Mouse (Mus musculus): Measurements from ENCODE around the gene Gng12.
"Not testable (repeated sequence)": the region's sequence is repeated elsewhere in the genome, so short reads cannot be mapped to it uniquely, and the experiment has no call there.

Gng12 gene

DNA sequence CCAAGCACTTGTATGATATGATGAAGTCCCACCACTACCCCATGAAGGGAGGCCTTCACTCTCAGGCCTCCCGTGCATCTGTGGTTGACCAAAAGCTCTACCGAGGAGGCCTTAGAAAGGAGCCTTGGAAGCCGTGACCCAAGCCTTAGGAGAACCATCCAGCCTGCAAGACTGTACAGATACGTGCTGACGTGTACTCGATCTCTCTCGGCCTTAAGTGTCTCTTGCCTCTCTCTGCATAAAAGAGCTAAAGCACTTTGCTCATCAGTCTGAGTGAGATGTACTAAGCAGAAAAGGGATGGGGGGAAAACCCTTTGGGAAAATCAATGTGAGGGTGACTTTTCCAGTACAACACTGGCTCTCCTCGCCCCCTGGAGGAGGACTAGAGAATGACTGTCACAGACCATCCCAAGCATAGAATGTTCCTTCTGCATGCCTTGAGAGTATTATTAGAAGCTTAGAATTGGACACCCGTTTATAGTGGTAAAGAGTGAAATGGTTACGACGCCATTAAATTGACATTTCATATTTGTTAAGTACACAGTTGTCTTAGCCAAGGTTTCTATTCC is 59.0 kb downstream of the Gng12 start:
- no peak for DNase-seq (ENCODE audit: low read depth, low spot score)

DNA sequence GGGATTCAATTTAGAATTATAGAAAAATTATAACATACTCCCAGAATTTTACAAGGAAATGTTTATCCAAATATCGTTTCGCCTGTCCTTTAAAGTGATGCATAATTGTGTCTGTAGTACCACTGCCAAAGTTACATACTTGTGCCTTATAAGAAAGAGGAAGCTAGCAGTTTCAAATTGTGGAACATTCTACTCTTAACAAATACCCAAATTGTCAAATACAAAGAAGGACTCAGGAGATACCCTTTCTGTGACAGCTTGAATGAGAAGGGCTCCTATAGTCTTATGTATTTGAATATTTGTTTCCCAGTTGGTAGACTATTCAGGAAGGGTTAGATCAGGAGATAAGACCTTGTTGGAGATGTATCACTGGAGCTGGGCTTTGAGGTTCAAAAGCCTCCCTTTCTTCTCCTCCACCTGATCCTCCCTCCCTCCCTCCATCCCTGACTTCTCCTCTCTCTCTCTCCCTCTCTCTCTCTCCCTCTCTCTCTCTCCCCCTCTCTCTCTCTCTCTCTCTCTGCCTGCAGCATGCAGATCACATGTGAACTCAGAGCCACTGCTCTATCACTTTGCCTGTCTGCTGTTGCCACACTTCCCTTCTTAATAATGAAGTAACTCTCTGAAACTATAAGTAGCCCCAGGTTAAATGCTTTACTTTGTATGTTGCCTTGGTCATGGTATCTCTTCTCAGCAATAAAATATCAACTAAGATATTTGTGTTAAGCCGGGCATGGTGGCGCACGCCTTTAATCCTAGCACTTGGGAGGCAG is 62.5 kb downstream of the Gng12 start:
- no peak for DNase-seq (ENCODE audit: low read depth, low spot score)

DNA sequence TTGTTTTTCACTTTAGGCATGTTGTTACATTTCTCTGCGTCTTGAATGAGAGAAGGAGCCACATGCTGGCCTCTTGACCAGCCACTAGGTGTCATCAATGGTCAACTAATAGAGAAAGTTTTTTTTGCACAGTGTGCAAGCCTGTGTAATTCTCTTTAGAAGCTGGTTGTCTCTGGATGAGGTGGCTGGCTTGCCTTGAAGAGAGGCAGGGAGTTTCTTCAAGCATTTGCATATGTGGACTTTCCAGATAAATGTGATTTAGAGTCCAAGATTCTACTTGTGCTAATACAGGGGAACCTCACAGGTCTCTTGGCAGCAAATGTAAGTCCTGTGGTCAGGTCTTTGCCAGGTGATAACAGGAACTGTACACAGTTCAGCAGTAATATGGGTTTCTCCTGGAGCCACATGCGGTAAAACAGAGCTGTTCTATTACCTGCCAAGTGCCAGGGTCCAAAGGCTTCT is 66.4 kb downstream of the Gng12 start:
- DNase-seq (ENCODE audit: low read depth, low spot score), result peak; percentile 61

DNA sequence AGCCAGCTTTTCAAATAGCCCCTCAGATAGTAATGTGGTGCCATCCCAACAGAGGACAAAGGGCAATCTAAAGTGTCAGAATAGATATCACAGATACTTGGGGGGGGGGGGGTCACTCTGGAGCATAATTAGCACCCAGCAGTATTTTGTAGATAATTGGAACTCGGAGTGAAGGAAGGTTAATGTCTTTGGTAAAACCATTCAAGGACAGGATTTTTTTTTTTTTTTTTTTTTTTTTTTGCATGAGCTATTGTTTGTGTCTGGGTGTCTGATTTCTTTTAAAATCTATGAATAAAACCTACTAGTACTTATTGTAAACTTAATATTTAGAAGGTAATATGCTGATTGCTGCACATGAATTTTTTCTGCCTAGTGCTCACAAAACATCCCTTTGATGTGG is 66.9 kb downstream of the Gng12 start:
- DNase-seq (ENCODE audit: low read depth, low spot score), result no peak

DNA sequence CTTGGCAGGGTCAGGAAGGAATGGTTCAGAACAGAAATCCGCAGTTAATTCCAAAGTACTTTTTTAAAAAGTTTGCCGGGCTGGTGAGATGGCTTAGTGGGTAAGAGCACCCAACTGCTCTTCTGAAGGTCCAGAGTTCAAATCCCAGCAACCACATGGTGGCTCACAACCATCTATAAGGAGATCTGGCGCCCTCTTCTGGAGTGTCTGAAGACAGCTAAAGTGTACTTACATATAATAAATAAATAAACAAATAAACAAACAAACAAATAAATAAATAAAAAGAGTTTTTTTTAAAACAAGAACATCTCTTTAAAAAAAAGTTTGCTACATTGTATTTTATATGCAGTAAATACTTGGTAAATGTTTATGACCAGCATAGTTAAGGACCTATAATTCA is 67.5 kb downstream of the Gng12 start:
- DNase-seq (ENCODE audit: low read depth, low spot score), result not testable (repeated sequence)

DNA sequence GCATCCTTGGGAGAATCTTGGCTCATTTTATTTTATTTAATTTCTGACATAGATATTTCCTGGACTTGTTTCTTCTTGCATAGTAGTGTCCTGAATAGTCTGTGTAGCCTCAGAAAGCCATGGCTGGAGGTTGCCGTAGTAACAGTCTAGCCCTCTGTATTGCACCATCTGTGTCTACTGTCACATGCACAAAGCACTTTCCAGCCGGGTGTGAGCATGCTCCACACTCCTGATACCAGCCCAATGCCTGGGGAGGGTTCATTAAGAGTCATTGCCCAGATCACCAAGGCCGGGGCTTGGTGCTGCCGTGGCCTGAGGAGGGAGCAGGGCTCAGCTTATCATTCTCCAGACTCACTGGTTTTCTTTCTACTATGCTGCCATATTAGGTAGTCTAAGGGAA is 68.0 kb downstream of the Gng12 start:
- no peak for DNase-seq (ENCODE audit: low read depth, low spot score)

DNA sequence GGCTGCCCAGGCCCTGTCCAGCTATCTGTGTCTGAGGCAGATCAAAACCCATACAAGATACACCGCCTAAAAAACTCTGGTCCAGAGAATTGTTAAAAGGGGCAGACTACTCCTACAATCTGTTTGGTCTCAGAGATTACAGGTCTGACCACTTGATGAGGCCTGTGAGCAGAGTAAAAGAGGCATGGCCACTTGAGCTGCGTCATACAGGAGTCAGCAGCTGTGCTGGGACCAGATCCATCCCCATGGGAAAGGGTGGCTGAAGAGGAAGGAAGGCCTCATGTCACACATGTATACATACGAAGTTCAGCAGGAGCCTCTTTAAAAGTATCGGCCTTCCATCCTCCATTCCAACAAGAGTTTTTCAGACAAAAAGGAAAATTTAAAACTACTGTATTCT is 69.0 kb downstream of the Gng12 start:
- DNase-seq (ENCODE audit: low read depth, low spot score), result no peak

DNA sequence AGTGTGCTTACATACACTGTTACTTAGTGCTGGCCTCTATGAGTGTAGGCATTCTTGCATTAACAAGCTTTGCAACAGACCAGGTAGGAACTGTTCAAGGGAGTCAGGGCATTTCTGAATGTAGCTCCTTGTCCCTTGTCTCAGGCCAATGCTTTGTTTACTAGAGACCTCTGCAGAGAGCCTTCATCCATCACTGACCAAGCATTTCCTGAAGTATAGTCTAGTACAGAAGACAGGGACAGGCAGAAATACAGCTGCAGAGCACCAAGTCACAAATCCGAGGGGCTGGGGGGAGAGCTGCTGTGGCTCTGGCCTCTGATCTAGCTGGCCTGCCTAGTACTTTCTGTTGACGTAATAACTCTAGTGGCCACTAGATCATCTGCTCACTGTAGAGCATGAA is 71.6 kb downstream of the Gng12 start:
- no peak for DNase-seq (ENCODE audit: low read depth, low spot score)

DNA sequence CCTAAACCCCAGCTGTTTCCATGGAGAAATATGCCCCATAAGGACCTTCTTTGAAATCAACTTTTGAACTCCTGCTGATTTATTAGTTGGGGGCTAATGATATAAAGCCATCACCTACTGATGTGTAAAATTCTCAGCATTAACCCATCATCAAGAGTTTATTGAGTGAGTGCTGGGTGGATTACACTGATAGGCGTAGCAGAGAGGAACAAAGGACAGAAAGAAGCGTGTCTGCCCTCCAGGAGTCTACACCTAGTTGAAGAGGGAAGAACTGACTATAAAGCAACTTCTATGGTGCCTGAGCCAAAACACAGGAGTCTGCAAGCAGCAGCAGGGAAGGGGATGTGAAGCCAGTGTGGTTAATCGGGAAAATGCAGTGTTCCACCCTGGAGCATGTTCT is 73.2 kb downstream of the Gng12 start:
- DNase-seq (ENCODE audit: low read depth, low spot score), result no peak

DNA sequence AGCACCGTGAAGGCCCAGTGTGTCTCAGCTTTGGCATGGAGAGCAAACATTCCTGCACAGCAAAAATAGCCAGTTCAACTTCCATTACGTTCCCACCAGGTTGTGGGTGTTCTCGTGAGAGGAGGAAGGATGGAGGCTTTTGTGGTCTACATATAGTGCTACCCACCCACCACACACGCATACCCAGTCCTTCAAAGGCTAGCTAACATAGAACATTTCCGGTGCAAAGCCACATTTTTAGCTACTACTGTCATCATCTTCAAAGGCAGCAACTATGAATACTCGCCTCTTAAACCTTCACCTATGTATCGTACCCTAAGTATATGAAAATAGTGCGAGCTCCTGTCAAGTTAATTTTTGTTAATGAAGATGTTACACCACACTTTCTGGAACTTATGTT is 76.1 kb downstream of the Gng12 start:
- DNase-seq (ENCODE audit: low read depth, low spot score), result no peak

DNA sequence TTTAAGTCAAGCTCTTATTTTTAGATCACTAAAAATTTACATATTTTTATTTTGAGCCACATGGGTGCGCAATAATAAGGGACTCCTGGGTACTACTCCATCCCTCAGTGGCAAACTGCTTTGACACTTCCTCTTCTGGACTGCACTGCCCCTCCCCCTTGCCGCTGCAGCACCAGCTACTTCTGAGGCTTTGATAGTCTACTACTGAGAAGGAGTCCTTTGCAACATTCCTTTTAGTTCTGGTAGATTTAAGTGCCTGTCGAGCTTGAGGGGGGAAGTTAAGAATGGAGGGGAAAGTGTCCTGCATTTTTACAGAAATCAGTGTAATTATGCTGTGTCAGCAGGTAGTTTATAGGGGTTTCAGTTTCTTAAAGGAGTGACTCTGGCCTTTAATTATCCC is 77.0 kb downstream of the Gng12 start:
- no peak for DNase-seq (ENCODE audit: low read depth, low spot score)

DNA sequence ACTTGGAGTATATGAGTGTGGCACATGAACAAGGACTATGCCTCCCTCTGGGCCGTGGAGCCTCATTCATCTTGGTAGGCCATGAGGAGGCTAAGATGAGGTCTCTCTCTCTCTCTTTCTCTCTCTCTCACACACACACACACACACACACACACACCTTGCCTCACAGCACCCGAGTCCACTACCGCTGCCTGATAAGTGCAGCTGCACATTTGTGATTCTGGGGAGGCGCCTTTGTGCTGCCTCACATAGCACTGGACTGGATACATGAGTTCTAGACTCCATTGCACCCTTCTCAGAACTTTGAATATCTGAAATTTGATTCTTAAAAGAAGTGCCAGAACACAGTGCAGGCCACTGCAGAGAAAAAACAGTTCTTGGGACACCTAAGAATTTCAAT is 79.3 kb downstream of the Gng12 start:
- DNase-seq (ENCODE audit: low read depth, low spot score), result no peak

DNA sequence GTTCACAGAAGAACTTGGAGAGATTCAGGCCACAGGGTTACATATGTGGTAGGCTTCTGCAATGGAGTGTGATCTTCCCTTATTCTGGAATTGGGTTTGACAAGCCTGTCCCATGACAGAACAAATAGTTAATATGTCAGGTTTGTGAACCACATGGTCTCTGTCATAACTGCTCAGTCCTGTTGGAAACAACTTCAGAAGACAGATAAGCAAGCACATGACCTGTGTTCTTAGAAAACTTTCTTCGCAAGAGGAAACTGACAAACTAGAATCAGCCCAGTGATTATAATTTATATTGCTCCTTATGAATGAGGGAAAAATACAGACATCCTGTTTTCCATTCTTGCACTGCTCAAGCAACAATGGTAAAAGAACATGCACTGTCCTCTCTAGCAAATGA is 83.0 kb downstream of the Gng12 start:
- DNase-seq (ENCODE audit: low read depth, low spot score), result no peak

DNA sequence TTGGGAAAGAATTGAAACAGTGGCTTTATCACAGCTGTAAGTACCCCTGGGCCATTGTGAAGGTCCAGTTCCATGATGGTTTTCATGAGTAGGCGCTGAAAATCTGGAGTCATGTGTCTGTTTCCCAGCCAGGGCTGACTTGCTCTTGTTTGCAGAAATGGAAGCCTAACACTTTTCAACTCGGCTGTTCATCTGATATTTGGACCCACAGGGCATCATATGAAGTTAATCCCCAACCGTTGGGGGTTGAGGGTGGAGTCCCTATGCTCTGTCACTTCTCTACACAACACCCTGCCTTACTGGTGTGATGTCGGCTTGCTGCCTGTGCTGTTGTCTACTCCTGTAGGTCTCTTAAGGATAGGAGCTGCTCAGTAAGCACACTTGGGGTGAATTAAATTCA is 83.8 kb downstream of the Gng12 start:
- no peak for DNase-seq (ENCODE audit: low read depth, low spot score)

DNA sequence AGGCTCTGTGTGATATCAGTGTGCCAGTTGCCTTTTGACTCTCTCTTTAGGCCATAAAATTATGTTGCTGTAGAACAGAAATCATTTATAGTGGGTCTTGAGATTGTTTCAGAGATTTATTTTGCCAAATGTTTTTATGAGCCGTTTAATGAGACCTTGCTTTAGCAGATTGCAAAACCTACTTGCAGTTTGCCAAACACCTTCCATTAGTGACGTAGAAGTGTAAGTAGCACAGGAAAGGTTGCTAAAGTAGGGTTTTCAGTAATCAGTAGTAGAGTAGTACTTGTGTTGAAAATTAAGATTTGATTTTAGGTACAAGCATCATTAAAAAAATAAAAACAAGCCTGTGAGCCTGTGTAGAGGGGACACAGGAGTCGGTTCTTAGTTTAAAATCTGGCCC is 85.2 kb downstream of the Gng12 start:
- no peak for DNase-seq (ENCODE audit: low read depth, low spot score)

DNA sequence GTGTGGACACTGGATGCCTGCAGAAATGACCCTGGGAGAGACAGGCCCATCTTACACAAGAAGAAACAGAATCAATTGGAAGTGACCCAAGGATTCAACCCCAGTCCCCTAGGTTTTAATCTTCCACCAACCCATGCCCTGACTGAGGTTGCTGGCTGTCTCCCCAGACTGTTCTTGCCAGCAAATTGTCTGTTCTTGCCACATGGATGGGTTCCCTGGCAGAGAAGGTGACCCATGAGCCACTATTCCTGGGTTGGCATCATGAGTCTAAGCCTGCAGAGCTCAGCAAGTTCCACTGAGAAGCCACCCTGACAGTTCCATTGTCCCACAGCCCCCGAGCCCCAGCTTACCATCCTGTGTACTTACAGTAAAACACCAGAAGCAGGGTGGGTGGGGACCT is 85.7 kb downstream of the Gng12 start:
- peak; percentile 75 for DNase-seq (ENCODE audit: low read depth, low spot score)

DNA sequence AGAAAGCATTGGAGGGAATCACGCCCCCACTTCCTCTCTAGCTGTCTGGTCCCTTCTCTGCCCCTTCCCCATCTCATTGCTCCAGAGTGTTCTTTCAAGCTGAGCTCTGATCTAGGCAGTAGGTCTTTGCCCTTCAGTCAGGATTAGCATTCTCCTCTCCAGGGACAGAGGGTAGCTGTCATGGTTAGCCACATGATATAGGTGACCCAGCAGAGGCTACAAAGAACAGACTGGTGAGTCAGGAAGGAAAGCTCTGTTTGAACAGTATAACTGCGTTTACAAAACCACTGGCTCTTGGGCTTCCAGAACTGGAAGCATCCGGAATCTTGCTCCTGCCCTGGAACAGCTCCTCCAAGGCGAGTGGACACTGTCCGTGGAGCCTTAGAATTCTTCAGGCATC is 87.9 kb downstream of the Gng12 start:
- DNase-seq (ENCODE audit: low read depth, low spot score), result no peak

DNA sequence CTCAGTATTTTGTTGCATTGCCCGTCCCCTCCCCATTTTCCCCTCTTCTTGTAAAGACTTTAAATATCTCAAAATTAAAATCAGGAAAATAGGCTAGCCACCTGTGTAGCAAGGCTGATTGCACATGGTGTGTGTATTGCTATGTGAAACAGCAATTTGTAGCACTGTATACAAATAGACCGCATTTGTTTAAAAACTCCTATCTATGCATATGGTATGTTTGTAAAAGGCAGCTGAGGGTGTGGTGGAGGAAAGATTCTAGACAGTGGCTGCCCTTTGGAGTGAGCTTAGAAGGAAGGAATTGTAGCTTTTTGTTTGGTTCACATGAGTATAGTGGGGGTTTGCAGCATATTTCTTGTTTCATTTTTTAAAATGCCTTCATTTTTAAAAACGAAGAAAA is 88.5 kb downstream of the Gng12 start:
- no peak for DNase-seq (ENCODE audit: low read depth, low spot score)

DNA sequence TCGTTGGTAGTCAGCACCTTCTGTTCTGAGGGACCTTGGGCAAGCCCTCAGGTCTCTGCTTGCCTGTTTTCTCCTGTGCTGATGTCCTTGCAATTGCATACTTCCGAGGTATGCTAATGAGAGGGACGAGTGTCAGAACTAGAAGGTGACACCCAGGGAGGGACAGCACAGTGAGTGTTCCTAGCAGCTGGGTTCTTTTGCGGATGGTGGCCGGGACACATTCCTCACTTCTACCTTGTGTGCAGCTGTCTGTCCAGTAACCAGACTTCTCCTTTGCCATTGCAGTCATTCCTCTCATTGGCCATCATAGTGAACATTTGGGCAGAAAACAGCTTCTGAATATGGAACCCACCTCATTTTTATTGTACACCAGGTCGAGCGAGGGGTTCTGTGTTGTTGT is 89.3 kb downstream of the Gng12 start:
- DNase-seq (ENCODE audit: low read depth, low spot score), result no peak

DNA sequence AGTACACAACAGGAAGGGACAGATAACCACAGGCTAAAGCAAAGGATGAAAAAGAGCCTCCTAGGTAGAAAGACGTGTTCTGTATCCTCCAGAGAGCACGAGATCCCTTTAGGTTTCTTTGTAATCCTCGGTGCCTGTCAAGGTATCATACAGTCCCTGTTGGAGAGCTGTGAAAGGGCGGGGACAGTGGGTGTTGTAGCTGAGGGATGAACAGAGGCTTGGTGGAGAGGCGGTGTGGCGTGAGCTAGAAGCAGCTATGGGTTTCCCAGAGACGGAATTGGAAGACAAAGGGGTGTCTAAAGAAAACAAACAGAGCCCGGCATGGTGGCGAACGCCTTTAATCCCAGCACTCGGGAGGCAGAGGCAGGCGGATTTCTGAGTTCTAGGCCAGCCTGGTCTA is 89.9 kb downstream of the Gng12 start:
- no peak for DNase-seq (ENCODE audit: low read depth, low spot score)

DNA sequence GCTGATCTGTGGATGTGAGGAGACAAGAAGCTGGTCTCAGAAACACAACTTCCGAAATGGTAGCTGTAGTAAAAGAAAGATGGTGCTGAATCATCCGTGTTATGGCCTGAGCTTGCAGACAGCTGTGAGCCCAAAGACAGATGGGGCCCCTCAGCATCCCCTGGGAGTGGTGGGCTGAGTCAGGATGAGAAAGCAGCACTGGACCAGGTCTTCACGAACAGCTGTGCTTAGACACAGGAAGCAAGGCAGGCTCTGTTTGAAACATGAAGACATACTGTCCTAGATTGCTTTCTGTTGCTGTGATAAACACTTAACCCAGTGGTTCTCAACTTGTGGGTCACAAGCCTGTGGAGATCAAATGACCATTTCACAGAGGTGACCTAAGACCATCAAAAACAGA is 91.4 kb downstream of the Gng12 start:
- DNase-seq (ENCODE audit: low read depth, low spot score), result peak; percentile 64

DNA sequence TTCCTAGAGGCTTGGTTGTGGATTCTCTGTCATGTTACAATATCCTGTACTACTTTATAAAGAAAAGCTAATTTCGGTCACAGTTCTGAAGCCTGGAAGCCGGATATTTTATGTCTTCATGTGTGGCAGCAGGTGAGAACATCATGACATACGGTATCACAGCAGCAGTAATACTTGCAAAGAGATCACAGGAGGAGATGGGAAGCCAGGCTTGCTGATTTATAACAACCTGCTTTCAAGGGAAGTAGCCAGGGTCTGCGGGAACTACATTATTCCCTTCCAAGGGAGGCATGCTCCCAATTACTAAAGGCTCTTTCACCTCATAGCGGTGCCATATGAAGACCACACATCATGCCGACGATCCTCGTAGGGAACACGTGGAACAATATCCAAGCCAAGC is 92.2 kb downstream of the Gng12 start:
- DNase-seq (ENCODE audit: low read depth, low spot score), result no peak

DNA sequence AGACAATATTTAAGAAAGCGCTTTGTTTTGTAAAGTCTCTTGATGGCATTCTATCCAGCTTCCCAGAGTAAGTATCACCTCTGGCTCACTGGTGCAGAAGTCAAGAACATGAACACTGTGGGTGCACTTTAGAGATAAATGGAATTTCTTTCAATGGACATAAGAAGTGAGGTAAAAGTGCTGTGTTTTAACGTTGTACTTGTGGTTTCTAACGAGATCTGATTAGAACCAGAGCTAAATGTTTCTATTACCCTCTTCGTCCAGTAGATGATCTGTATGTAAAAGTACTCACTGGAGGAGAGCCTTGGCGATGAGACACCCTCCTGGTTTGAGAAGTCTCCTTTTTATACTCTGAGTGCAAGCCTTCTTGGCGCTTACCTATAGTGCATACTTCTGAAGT is 92.8 kb downstream of the Gng12 start:
- DNase-seq (ENCODE audit: low read depth, low spot score), result no peak

DNA sequence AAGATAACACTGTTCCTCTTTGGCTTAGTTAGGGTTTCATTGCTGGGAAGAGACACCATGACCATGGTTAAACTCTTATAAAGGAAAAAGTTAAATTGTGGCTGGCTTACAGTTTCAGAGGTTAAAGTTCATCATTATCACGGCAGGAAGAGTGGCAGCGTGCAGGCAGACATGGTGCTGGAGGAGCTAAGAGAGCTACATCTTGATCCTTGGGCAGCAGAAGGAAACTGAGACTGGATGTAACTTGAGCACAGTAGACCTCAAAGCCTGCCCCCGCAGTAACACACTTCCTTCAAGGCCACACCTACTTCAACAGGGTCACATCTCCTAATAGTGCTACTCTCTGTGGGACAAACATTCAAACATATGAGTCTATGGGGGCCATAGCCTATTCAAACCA is 93.3 kb downstream of the Gng12 start:
- no peak for DNase-seq (ENCODE audit: low read depth, low spot score)
